Mouse (Mus musculus): ENCODE measurements around the gene Ak6.
A peak's percentile ranks its signal among the peaks of the same experiment; 100 is the strongest.

Ak6 gene

DNA sequence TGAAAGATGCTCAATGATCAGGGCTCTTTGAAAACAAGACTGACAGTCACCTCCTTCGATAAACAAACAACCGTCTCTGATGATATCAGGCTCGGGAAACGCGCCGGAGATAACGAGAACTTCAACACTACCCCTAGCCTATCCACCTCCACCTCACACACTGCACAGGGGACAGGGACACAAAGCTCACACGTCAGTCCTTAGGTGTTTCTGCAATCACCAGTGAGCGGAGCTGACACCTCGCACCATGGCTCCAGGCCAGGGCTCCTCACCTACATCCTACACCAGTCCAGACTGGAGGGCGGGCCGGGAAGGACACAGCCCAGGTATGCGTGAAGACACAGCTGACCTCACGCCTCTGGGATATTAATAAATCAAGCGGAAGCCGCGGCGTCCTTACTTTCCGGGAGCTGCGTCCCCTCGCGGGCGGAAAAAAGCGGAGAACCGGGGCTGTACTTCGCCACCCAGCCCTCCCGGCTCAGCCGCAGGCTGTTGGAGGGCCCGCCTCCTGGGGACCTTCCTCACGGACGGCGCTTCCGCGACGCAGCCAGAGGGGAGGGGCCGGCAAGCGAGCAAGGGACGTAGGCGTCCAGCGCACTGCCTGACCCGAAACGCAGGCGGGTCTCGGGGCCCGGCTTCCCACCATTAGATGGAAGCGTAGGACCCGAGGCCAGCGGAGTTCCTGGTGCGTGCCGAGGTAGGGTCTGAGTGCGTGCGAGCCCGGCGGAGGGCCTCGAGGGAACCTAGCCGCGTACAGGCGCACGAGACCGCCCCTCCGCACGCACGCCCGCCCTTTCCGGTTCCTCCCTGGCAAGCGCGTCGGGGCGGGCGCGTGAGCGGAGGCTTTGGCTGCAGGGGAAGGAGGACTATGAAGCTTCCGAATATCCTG lies at the start of gene Ak6, which contains the start of gene Rad17:
Gene Ak6 (plus strand): TSS at position 430 of the 889 bp plus-strand sequence.
Gene Rad17 (minus strand): TSS at position 502 of the 889 bp plus-strand sequence.
- DNase-seq = peak; percentile 94

DNA sequence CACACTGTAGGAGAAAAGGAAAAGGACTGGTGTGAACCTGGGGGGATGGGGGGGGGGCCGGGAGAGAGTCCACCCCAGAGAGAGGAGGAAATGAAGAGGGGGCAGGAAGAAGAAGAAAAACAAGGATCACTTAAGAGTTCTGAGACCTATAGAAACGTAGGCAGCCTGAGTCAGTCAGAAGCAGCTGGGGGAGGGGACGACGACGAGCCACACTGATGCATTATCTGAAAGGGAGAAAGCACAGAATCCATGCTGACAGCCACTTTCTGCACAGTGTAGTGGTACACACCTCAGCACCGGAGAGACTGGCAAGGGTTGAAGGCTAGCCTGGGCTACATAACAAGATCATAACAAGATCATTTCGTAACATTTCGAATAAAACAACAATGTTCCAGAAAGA lies 49.7 kb upstream of the Ak6 start:
- no peak for DNase-seq

DNA sequence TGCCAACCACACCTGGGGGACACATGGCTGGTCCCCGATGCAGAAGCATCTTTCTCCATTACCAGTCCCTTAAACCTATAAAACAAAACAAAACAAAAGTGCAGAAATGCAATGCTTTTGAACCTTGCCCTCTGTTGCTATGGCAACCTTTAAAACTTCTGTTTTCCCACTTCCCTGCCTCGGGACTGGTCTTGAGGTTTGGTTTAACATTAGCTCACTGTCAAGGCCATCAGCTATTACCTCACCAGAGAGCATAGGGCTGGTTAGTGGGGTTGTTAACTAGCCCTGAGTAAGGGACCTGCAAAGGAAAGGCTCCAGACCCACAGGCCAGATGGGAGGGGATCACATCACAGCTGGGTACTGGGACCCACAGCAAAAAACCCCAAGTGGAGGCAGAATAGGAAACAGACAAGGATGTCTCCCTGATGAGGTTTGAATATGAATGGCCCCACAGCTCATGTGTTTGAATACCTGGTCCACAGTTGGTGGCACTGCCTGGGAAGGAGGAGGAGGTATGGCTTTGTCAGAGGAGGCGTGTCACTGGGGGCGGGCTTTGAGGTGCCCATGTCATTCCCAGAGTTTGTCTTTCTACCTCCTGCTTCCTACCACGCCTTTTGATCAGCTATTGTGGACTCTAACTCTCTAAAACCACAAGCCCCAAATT lies 48.4 kb upstream of the Ak6 start:
- DNase-seq = no peak

DNA sequence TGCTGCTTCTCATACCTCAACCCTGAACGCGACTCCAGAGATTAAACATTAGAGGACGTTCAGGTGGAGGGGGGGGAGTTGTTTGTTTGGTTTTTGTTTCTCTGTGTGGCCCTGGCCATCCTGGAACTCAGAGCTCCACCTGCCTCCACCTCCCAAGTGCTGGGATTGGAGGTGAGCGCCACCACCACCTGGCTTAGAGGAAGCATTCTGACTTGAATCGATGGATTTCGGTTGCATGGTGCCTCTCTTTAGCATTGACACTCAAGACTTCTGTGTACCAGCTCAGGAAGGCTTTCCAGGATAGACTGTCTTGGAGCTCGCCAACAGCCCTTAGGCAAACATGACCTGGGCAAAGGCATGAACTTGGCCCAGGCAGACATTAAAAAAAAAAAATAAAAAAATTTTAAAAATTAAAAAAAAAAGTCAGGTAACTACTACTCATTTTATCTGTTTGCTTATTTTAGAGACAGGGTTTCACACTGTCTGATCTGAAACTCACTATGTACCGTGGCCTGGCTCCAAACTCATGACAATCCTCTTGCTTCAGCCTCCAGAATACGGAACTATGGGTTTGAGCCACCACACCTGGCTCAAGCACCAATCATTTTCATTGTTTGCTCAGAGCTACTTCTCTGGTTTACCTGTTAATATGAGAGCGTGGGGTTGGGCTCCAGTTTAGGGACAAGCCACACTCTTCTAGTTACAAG lies 47.6 kb upstream of the Ak6 start:
- no peak for DNase-seq

DNA sequence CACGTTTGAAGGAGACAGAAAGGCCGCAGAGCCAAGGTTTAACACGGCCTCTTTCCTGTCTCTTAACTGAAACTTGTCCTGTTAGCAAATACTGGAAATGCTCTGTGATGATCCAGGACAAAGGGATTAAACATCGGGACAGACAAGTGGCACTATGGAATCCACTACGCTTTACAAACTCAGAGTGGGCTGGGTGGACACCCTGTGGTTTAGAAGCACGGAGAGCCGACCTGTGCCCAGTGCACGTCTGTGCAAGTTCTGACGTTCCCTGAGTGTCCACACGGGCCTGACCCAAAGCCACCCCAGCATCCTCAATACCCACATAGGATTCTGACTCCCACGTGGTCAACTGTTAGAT lies 47.1 kb upstream of the Ak6 start:
- no peak for DNase-seq

DNA sequence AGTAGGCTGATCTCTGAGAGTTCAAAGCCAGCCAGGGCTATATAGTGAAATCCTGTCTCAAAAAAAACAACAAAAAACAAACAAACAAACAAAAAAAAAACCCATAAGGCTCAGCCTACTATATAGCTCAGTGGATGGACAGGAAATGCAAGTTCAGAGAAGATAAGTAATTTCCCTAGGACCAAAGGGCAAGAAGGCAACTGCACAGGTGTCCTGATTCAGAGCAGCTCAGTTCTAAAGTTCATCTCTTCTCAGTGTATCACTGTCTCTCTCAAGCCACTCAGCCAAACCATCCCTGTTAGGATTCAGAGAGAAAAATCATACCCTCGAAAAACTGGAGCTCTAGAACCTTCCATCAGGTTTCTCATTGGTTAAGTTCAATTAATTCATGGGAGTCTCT lies 44.9 kb upstream of the Ak6 start:
- no peak for DNase-seq

DNA sequence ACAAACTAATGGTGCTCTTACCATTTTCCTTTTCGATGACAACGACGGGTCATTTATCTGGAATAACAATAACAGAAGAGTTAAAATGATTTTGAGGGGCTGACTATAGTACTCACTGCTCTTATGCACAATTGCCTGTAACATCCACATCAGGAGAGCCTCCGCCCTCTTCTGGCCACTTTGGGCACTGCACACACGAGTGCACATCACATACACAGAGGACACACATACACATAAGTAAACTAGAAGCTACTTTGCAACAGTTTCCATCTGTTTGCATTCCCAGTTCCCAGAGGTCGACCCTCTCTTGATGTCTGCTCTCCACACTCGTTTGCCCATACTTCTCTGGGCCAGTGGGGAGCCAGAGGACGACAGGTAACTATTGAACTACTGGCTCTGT lies 43.0 kb upstream of the Ak6 start:
- no peak for DNase-seq

DNA sequence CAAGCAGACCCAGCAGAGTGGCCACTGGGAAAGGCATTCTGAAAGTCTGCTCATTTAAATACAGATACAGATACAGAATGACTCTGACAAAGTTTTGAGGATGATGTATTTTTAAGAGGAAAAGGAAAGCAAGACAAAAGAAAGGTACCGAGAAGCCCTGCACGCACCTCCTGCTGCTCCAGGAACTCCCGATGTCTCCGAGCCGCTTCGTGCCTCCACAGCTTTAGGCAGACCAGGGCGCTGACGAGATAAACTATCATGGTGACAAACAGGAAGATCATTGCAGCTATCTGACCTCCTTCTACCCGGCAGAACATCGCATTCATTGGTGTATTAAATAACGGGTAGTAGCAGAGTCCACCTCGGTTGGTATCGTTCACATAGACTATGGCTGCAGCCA lies 39.5 kb upstream of the Ak6 start:
- no peak for DNase-seq

DNA sequence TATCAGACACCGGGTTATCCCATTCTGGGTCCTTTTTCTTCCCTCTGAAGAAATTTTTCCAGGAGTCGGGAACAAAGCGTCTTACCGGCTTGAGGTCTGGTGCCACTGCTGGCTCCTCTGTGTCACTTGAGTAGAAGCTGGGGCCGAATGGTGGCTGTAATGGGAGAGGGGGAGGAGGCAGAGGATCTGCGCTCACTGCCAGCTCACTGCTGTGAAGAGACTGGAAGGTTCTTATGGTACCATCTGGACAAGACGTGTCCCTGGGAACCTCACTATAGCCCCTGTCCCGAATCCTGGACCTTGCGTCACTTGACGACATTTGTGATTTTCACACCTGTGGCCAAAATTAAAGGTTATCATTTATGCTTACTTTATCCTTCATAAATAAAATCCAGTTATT lies 38.5 kb upstream of the Ak6 start:
- no peak for DNase-seq

DNA sequence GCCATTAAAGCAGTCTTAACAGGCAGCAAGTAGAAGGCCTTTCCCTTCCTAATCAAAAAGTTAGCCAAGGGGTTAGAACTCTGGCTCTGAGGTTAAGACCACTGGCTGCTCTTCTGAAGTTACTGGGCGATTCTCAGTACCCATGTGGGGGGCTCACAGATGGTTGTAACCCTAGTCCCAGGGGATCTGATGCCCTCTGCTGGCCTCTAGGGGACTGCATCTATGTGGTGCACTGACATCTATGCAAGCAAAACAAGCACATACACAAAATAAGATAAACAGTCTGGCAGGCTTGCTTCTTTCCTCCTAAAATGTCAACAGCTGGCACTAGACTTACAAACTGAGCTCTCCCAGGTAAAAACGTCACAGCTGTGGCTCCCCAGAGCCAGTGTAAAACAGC lies 37.9 kb upstream of the Ak6 start:
- no peak for DNase-seq

DNA sequence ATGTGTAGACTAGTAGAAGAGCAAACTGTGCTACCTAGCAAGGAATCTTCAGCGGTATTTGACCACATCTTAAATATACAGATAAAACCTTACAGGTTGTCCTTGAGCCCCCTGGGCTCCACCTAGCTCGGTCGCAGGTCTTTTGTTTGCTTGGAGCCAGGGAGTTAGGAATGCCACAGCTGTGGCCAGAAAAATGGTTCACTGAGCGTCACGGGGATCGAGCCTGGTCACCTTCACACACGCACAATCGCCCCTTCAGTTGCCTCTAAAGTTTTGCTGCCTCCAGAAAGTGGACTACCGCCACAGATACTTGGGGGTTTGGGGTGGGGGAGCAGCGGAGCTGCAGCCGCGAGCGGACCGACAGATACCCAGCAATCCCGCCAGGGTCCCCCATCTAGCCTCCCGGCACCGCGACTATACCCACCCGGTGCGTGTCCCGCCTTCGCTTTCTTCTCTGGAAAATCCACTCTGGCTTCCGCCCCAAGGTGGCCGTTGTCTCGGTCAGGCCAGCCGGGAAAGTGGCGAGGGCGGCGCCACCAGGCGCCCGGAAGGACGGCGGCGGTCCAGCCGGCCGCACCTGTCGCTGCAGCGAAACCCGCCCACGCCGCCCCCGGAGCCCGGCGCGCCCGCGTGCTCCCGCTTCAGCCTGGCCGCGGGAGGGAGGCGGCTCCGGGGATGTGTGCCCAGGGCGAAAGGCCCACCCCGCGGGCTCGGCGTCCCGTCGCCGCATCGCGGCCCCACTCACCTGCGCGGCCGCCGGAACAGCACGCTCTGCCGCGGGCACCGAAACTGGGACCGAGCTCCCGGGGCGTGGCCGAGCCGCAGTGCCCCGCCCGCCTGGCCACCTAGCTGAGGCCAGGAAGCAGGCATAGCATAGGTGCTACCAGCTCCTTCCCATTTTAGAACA lies 34.3 kb upstream of the Ak6 start, which contains the start of gene Marveld2:
Gene Marveld2 (minus strand): TSS at position 791 of the 907 bp plus-strand sequence.
- DNase-seq = peak; percentile 35

DNA sequence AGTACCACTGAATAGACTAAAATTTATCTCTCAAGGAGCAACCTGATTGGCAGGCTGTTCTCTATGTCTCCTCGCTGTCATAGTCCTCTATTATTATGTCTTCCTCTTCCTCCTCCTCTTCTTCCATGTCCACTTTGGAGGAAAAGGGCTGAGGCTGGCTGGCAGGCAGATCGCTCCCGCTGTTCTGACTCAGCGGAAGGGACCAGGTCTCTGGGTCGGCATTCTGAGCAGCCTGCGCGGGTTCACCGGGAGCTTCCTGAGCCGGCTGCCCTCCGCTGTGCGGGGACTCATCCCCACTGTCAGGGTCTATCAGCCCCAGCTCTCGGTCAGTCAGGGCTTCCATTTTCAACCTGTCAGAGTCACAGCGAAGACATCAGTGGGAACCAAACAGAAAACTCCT lies 33.2 kb upstream of the Ak6 start:
- no peak for DNase-seq

DNA sequence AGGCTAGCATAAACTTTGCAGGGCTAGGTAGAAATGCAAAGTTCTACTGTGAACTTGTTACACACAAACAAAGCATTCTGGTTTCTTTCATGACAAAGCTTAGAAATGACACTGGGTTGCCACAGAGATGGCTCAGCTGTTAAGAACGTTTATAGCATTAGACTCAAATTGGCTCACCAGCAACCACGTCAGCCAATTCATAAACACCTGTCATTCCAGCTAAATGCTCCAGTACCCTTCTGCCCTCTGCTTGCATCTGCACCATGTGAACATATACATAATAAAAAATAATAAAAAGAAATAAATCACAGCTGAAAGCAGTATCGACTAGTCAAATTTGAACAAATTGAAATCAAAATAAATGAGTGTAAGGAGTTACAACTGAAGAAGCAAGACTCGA lies 28.5 kb upstream of the Ak6 start:
- DNase-seq = no peak

DNA sequence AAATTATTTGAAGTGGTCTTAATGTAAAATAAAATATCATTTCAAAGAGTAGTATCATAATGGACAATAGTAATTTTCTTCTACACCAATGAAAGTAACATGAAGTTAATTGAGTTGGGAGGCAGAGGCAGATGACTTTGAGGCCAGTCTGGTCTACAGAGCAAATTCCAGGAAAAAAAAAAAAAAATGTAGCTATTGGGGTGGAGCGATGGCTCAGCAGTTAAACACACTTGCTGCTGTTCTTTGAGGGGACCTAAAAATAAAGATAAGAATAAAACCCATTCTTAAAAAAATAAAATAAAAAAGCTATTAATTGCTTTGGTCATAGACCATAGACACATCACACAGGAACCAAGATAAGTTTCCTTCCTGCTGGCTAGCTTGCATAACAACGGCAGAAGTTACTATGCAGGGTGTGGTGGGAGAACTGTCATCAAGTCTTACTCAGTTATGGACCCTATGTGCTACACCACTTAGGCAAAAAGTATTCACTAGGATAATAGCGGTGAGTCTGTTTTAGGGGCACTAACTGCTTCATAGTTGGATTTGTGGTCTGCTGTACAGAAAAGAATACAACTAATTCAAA lies 16.6 kb upstream of the Ak6 start:
- DNase-seq = no peak

DNA sequence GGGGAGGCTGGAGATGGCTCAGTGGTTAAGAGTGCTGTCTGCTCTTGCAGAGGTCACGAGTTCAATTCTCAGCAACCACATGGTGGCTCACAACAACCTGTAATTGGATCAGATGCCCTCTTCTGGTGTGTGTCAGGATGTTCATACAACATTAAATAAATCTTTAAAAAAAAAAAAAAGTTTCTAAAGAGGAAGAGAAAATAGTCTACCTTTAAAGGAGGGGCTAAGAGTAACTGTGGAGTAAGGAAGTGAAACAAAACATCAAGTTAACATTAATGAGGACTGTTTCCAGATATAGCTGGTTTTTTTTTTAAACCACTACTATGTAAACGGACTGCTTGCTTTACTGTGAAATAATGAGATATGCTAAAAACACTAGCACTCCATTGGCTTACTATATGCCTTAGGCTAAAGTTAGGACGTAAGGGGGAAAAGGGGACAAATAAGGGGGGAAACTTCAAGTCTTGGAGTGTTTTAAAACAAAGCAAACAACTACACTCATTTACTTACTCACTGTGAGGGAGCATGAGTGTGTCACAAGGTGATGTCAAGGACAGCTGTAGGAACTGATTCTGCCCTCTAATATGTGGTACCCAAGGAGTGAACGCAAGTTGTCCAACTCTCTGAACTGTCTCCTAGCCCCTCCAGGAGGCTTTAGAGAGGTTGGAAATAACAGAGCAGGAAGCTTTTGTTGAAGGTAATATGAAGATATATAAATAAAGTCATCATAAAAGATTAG lies 8.1 kb upstream of the Ak6 start:
- DNase-seq = no peak

DNA sequence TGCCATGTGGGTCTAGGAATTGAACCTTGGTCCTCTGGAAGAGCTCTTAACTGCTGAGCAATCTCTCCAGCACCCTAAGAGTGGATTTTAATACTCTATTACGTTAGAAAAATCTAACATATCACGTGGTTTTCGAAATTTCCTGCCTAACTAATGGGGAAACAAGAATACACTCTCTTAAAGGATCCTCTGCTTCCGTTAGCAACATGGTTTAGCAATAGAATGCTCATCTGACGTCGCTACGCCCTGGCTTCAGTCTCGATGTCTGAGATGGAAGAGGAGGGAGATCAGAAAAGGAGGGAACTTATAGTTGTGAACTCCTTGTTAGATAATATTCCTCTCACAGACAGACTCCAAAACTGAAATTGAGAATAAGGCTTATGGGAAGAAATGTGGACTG lies 2.6 kb upstream of the Ak6 start:
- DNase-seq = no peak

DNA sequence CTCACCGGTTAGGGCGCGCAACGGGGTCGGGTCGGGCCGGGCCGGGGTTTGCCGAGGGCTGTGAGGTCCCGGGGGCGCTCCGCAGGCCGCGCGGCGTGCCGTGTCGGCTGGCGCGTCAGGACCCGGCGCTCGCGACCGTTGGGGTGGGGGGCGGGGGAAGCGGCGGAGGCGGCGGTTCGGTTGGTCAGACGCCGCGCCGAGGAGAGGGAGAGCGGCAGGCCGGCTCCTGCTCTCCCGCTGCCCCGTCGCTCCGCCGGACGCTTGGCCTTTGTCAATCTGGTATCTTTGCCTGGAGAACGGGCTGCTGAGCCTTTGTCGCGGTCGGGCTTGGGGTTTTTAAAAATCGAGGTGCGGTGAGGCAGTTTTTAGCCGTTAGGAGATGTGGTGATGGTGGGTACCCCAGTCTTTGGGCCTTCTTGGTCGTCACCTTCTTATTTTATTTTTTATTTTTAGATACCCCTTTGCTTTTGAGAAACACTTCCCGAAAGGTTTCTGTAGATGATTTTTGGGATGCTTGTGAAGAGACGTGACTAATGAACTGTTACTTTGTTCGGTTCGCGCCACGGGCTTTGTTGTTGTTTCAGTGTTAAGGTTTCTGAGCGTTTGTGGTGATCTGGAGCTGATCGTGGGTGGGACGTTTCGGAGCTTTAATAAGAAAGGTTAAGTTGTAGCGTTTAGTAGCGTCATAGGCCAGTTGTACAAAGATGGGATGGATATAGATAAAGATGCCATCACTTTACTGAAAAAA lies 834 bp downstream of the Ak6 start, which contains the start of gene Taf9:
Gene Taf9 (plus strand): TSS at position 141 of the 748 bp plus-strand sequence.
- no peak for DNase-seq

DNA sequence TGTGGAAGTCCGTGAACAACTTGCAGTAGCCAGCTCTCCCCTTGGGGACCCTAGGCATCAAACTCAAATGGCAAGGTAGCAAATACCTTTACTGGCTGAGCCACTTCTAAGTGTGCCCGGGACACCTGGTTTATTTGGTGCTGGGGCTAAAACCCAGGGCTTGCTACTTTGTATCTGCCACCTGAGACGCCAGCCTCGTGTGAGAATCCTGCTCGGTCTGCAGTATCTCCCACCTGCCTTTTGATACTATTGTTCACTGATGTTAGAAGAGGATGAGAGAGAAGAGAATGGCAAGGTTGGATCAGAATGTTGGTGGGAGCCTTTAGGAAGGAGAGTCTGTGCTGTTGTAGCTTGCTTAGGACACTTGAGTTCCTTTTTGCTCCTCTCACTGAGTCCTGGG lies 7.3 kb downstream of the Ak6 start:
- DNase-seq = no peak

DNA sequence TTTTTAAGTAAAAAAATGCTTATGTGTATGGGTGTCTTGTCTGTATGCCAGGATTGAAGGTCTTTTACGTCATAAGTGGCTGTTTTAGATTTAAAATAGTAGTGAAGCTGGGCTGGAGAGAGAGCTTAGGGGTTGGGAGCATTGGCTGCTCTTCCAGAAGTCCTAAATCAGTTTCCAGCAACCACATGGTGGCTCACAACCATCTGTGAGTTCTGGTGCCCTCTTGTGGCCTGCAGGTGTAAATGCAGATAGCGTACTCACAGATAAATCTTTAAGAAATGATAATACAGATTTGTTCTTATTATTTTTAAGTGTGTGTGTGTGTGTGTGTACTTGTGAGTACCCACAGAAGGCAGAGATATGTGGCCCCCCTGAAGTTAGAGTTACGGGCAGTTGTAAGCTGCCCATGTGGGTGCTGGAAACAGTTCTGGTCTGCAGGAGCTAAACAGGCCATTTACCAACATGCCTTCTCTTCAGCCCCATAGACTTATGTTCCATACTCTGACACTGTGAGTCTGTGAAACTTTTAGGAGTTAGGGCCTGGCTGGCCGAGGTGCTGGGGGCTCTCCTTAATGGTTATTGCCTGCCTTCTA lies 9.2 kb downstream of the Ak6 start:
- peak; percentile 60 for DNase-seq

All from right cerebral cortex, postnatal 14 days (tissue).